Mouse (Mus musculus): ENCODE measurements around the gene Ccdc191. TPM values are rescaled to one million over a fixed set of nuclear protein-coding genes. Genes with fewer than 3 reads are reported as not detected.
A peak's percentile ranks its signal among the peaks of the same experiment; 100 is the strongest.

Ccdc191 gene
- total RNA-seq, 2 experiments from 2014 or later: 5.1 to 5.3 TPM

- Histone ChIP-seq H3K27ac (no peak overlapping the region), H3K4me3 (no peak overlapping the region)
- intact Hi-C loops (cut with DNase I): no loop called here
- DNase-seq (ENCODE audit: extremely low spot score in 1 of 2, low spot score in 2 of 2): no peak
- no peak for TF ChIP-seq CTCF (IDR thresholded peaks at IDR 0.05)
Measured at GRCm38 (mm10) chr16:43970426-43970825, 80.8 kb downstream of the Ccdc191 start.

GRCm38 (mm10) chr16:43971189-43971588, 81.6 kb downstream of the Ccdc191 start:
- intact Hi-C loops (cut with DNase I): no loop called here
- H3K4me3 ChIP-seq: no peak overlapping the region
- H3K27ac ChIP-seq: no peak overlapping the region
- DNase-seq (ENCODE audit: extremely low spot score in 1 of 2, low spot score in 2 of 2): no peak
- no peak for TF ChIP-seq CTCF (IDR thresholded peaks at IDR 0.05)

GRCm38 (mm10) chr16:43971741-43972140, 82.1 kb downstream of the Ccdc191 start:
- intact Hi-C loops (cut with DNase I): no loop called here
- no peak for DNase-seq (ENCODE audit: extremely low spot score in 1 of 2, low spot score in 2 of 2)
- no peak for TF ChIP-seq CTCF (IDR thresholded peaks at IDR 0.05)
- no peak overlapping the region for H3K4me3 ChIP-seq
- no peak overlapping the region for H3K27ac ChIP-seq

GRCm38 (mm10) chr16:43972391-43972790, 82.8 kb downstream of the Ccdc191 start:
- no peak for DNase-seq (ENCODE audit: extremely low spot score in 1 of 2, low spot score in 2 of 2)
- no peak for TF ChIP-seq CTCF (IDR thresholded peaks at IDR 0.05)
- H3K4me3 ChIP-seq: no peak overlapping the region
- H3K27ac ChIP-seq: no peak overlapping the region
- intact Hi-C loops (cut with DNase I): no loop called here

- intact Hi-C loops (cut with DNase I): no loop called here
Measured at GRCm38 (mm10) chr16:43973147-43973546, 83.5 kb downstream of the Ccdc191 start.

GRCm38 (mm10) chr16:43973606-43974220, 84.1 kb downstream of the Ccdc191 start:
- no peak for DNase-seq (ENCODE audit: extremely low spot score in 1 of 2, low spot score in 2 of 2)
- no peak overlapping the region for H3K4me3 ChIP-seq
- intact Hi-C loops (cut with DNase I): no loop called here
- TF ChIP-seq CTCF (IDR thresholded peaks at IDR 0.05): no peak
- H3K27ac ChIP-seq: peak overlapping the region; percentile 50; the same call in 1 of the 2 replicates

More at GRCm38 (mm10) chr16:43973147-43973546, 83.5 kb downstream of the Ccdc191 start:
- DNase-seq (ENCODE audit: extremely low spot score in 1 of 2, low spot score in 2 of 2): no peak
- Histone ChIP-seq H3K27ac (peak overlapping the region; percentile 50; the same call in 1 of the 2 replicates), H3K4me3 (no peak overlapping the region)
- no peak for TF ChIP-seq CTCF (IDR thresholded peaks at IDR 0.05)

GRCm38 (mm10) chr16:43979010-43979327, 89.4 kb downstream of the Ccdc191 start:
- H3K4me3 ChIP-seq: peak overlapping the region; percentile 92
- no peak for DNase-seq (ENCODE audit: extremely low spot score in 1 of 2, low spot score in 2 of 2)
- H3K27ac ChIP-seq: peak overlapping the region; percentile 93
- TF ChIP-seq CTCF (IDR thresholded peaks at IDR 0.05): no peak
- intact Hi-C loops (cut with DNase I): loop anchor here (5.0 kb wide), 1 partner anchor 87 kb away; no protein-coding TSS in a partner anchor

- intact Hi-C loops (cut with DNase I): loop anchor here (5.0 kb wide), 1 partner anchor 87 kb away; no protein-coding TSS in a partner anchor
- Histone ChIP-seq H3K27ac (peak within 1 kb of the TSS; percentile 93), H3K4me3 (peak within 1 kb of the TSS; percentile 92)
- DNase-seq (ENCODE audit: extremely low spot score in 1 of 2, low spot score in 2 of 2): peak; percentile 47 to 52
- TF ChIP-seq CTCF (IDR thresholded peaks at IDR 0.05): no peak
Measured at GRCm38 (mm10) chr16:43979328-43980109, 89.9 kb downstream of the Ccdc191 start, which contains the start of gene Zdhhc23. Zdhhc23 (minus strand) TSS chr16:43979791.

- no peak for DNase-seq (ENCODE audit: extremely low spot score in 1 of 2, low spot score in 2 of 2)
- peak overlapping the region; percentile 69 for H3K27ac ChIP-seq
- TF ChIP-seq CTCF (IDR thresholded peaks at IDR 0.05): no peak
- H3K4me3 ChIP-seq: peak overlapping the region; percentile 92
- intact Hi-C loops (cut with DNase I): no loop called here
Measured at GRCm38 (mm10) chr16:43980110-43980609, 90.6 kb downstream of the Ccdc191 start.

- no peak for TF ChIP-seq CTCF (IDR thresholded peaks at IDR 0.05)
- DNase-seq (ENCODE audit: extremely low spot score in 1 of 2, low spot score in 2 of 2): no peak
- H3K4me3 ChIP-seq: no peak overlapping the region
- no peak overlapping the region for H3K27ac ChIP-seq
- intact Hi-C loops (cut with DNase I): no loop called here
Measured at GRCm38 (mm10) chr16:43986299-43986698, 96.7 kb downstream of the Ccdc191 start.

- intact Hi-C loops (cut with DNase I): no loop called here
- no peak overlapping the region for H3K27ac ChIP-seq
- DNase-seq (ENCODE audit: extremely low spot score in 1 of 2, low spot score in 2 of 2): no peak
- no peak for TF ChIP-seq CTCF (IDR thresholded peaks at IDR 0.05)
- no peak overlapping the region for H3K4me3 ChIP-seq
Measured at GRCm38 (mm10) chr16:43994623-43995022, 105.0 kb downstream of the Ccdc191 start.

- no peak for DNase-seq (ENCODE audit: extremely low spot score in 1 of 2, low spot score in 2 of 2)
- no peak for TF ChIP-seq CTCF (IDR thresholded peaks at IDR 0.05)
- intact Hi-C loops (cut with DNase I): no loop called here
- H3K27ac ChIP-seq: no peak overlapping the region
- H3K4me3 ChIP-seq: no peak overlapping the region
Measured at GRCm38 (mm10) chr16:43999111-43999510, 109.5 kb downstream of the Ccdc191 start.
